Mouse (Mus musculus) midbrain, embryonic 15.5 days (tissue): ENCODE results near the gene Bri3bp. TPM values are rescaled to one million over a fixed set of nuclear protein-coding genes. Genes with fewer than 3 reads are reported as not detected.
A peak's percentile ranks its signal among the peaks of the same experiment; 100 is the strongest.

Source experiments
- ATAC-seq: fragments of 200-750 bp; cut with Nextera tagmentation; replicated peaks from 2 replicates; pipeline ENCODE4 v1.8.0; 2017; ENCODE audit warnings: moderate TSS enrichment
- H3K27ac ChIP-seq: fragments of 300-500 bp; sonication (generic); 2 replicates; pipeline ENCODE4 v1.5.1; 2015; ENCODE audit warnings: mild to moderate bottlenecking, inconsistent platforms
- H3K27me3 ChIP-seq: fragments of 300-500 bp; sonication (generic); replicated peaks from 2 replicates; pipeline ENCODE4 v1.6.1; 2015; ENCODE audit warnings: inconsistent platforms
- H3K36me3 ChIP-seq: fragments of 300-500 bp; sonication (generic); replicated peaks from 2 replicates; pipeline ENCODE4 v1.6.1; 2015; ENCODE audit warnings: inconsistent platforms
- H3K4me1 ChIP-seq: fragments of 300-500 bp; sonication (generic); 2 replicates; pipeline ENCODE4 v1.6.1; 2015; ENCODE audit warnings: inconsistent platforms
- H3K4me2 ChIP-seq: fragments of 300-500 bp; sonication (generic); 2 replicates; pipeline ENCODE4 v1.6.1; 2015; ENCODE audit warnings: inconsistent platforms, mild to moderate bottlenecking, moderate library complexity
- H3K4me3 ChIP-seq: fragments of 300-500 bp; sonication (generic); 2 replicates; pipeline ENCODE4 v1.5.1; 2015; ENCODE audit warnings: mild to moderate bottlenecking, inconsistent platforms
- H3K9ac ChIP-seq: fragments of 300-500 bp; sonication (generic); 2 replicates; pipeline ENCODE4 v1.6.1; 2015; ENCODE audit warnings: mild to moderate bottlenecking, inconsistent platforms
- H3K9me3 ChIP-seq: fragments of 300-500 bp; sonication (generic); 2 replicates; pipeline ENCODE4 v1.6.1; 2016; ENCODE audit warnings: inconsistent platforms
- WGBS: fragments of 180-500 bp; shearing (Covaris S2); methylation state at CpG from one replicate; pipeline ENCODE4 v1.1.7; 2015; ENCODE audit warnings: mixed read lengths; 5-methylcytosine and 5-hydroxymethylcytosine counted together
- polyA plus RNA-seq: library from polyadenylated mRNA; unstranded; fragments of >200 nt; fragmentation: Nextera tagmentation; extraction: Ambion mirVana; gene quantifications from 2 replicates; pipeline ENCODE4 v1.2.1, GENCODE M21; 2015

The Bri3bp gene
- polyA plus RNA-seq, 1 experiment from 2014 or later = 36.4 TPM

GRCm38 (mm10) chr5:125467261-125467660 is 25.9 kb downstream of the Bri3bp start:
- H3K9me3 ChIP-seq = no peaks in the 10 kb centered on the region
- no peak overlapping the region for H3K27ac ChIP-seq
- H3K27me3 ChIP-seq = no peaks in the 10 kb centered on the region
- no peaks in the 10 kb centered on the region for H3K36me3 ChIP-seq
- H3K4me2 ChIP-seq = no peak overlapping the region
- no peak overlapping the region for H3K4me3 ChIP-seq
- H3K4me1 ChIP-seq = peaks cover 7% of the 10 kb centered on the region
- H3K9ac ChIP-seq = no peak overlapping the region
- ATAC-seq = no peak
- WGBS = 89% methylated on average over 14 of the region's 14 CpGs

- no peak overlapping the region for H3K27ac ChIP-seq
- H3K9me3 ChIP-seq = no peaks in the 10 kb centered on the region
- H3K36me3 ChIP-seq = no peaks in the 10 kb centered on the region
- no peak overlapping the region for H3K4me3 ChIP-seq
- peaks cover 5% of the 10 kb centered on the region; the same call in 1 of the 2 replicates for H3K4me1 ChIP-seq
- H3K9ac ChIP-seq = no peak overlapping the region
- no peak for ATAC-seq
- H3K27me3 ChIP-seq = no peaks in the 10 kb centered on the region
- no peak overlapping the region for H3K4me2 ChIP-seq
- WGBS = 78% methylated on average over 4 of the region's 4 CpGs
Observed at GRCm38 (mm10) chr5:125470713-125471112, 29.3 kb downstream of the Bri3bp start.

DNA sequence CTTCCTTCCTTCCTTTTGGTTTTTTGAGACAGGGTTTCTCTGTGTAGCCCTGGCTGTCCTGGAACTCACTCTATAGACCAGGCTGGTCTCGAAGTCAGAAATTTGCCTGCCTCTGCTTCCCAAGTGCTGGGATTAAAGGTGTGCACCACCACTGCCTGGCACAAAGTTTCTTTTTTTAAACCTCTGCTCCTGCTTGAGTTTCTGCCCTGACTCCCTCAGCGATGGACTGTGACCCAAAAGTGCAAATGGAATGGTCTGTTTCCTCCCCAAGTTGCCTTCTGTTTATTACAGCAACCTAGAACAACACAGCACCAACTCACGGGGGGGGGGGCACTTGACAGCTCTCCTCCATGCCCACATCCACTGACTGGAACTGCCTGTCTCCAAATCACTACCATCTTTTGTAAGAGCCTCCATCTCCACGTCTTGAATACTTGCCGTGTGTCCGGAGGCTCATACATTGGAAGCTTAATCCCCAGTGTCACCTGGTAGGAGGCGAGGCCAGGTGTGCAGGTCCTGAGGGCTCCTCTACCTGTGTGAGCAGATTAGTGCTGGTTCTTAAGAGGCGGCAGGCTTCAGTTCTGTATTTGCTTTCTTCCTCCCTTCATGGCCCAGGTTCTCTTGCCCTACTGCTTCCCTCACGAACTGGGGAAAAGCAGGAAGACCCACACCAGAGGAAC is 31.6 kb downstream of the Bri3bp start:
- Histone ChIP-seq H3K27ac (no peak overlapping the region), H3K27me3 (no peaks in the 10 kb centered on the region), H3K9ac (no peak overlapping the region), H3K4me1 (peaks cover 23% of the 10 kb centered on the region), H3K4me3 (no peak overlapping the region), H3K9me3 (no peaks in the 10 kb centered on the region), H3K4me2 (no peak overlapping the region), H3K36me3 (no peaks in the 10 kb centered on the region)
- WGBS = 80% methylated on average over 9 of the region's 9 CpGs
- ATAC-seq = no peak

DNA sequence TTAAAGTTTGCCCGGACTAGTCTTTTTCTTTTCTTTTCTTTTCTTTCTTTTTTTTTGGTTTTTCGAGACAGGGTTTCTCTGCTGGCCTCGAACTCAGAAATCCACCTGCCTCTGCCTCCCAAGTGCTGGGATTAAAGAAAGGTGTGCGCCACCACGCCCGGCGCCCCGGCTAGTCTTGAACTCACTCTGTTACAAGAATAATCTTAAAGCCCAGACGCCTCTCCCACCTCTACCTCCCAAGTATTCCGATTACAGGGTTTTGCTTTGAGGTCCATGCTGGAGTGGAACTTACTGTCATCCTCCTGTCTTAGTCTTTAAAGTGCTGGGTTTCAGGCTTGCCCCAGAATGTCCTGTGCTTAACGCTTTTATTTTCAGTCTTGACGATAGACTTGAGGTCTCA is 33.7 kb downstream of the Bri3bp start:
- H3K4me1 ChIP-seq = peaks cover 33% of the 10 kb centered on the region
- no peaks in the 10 kb centered on the region for H3K36me3 ChIP-seq
- H3K4me3 ChIP-seq = peak overlapping the region; percentile 83
- H3K9ac ChIP-seq = peak overlapping the region; percentile 6; the same call in 1 of the 2 replicates
- no peaks in the 10 kb centered on the region for H3K27me3 ChIP-seq
- peak overlapping the region; percentile 78 for H3K4me2 ChIP-seq
- no peak for ATAC-seq
- 60% methylated on average over 12 of the region's 12 CpGs for WGBS
- H3K27ac ChIP-seq = peak overlapping the region; percentile 86
- no peaks in the 10 kb centered on the region for H3K9me3 ChIP-seq

DNA sequence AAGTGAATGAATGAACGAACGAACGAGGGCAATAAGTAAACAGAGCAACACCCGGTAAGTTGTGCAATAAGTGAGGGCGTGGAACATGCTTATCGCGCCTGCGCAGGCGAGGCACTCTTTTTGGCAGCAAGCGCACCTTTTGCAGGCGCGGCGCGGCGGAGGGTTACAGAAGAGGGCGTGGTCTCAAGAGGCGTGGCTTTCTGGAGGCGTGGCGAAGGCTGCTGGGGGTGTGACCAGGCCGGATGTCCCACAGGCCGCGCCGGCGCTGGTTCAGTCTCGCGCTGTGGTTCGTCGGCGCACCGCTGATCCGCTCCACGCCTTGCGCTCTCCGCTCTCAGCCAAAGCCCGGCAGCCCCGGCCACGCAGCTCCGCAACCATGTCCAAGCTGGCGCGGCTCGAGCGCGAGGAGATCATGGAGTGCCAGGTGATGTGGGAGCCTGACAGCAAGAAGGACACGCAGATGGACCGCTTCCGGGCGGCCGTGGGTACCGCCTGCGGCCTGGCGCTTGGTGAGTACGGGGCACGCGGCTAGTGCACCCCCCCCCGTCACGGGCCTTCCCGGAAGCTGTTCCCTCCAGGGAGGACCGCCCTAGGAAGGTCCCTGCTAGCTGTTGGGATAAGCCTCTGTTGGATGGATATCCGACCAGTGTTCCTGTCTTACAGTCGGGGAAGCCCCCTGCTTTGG is 34.4 kb downstream of the Bri3bp start, which contains the start of gene Aacs:
TSS of gene Aacs (plus strand) at position 214 of the 685 bp plus-strand sequence.
- Histone ChIP-seq H3K4me1 (peaks cover 38% of the 10 kb centered on the region), H3K9me3 (no peaks in the 10 kb centered on the region), H3K36me3 (no peaks in the 10 kb centered on the region), H3K27ac (peak within 1 kb of the TSS; percentile 86), H3K4me2 (peak within 1 kb of the TSS; percentile 78), H3K4me3 (peak within 1 kb of the TSS; percentile 83), H3K27me3 (no peaks in the 10 kb centered on the region), H3K9ac (peak within 1 kb of the TSS; percentile 82)
- WGBS = under 1% methylated on average over 60 of the region's 60 CpGs
- ATAC-seq = peak; percentile 92

DNA sequence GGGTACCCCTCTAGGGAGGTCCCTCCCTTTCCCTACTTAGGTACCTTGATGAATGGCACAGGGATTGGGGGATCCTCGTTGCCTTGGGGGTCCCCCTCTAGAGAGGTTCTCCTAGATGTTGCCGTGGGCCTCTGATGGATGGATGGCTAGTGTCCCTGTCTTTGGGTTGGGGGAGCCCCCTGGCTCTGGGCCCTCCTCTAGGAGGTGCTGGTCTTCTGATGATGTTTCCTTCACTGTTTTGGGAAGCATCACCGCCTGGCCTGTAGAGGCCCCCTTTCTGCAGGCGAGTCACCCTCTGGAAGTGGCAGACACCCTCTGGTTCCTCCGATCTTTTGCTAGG is 34.9 kb downstream of the Bri3bp start:
- H3K4me2 ChIP-seq = peak overlapping the region; percentile 78
- WGBS = 7% methylated on average over 5 of the region's 5 CpGs
- H3K36me3 ChIP-seq = no peaks in the 10 kb centered on the region
- H3K9me3 ChIP-seq = no peaks in the 10 kb centered on the region
- H3K4me1 ChIP-seq = peaks cover 42% of the 10 kb centered on the region
- no peak for ATAC-seq
- no peaks in the 10 kb centered on the region for H3K27me3 ChIP-seq
- peak overlapping the region; percentile 82 for H3K9ac ChIP-seq
- H3K27ac ChIP-seq = peak overlapping the region; percentile 86
- peak overlapping the region; percentile 83 for H3K4me3 ChIP-seq

- Histone ChIP-seq H3K27me3 (no peaks in the 10 kb centered on the region), H3K4me2 (peak overlapping the region; percentile 78), H3K9me3 (no peaks in the 10 kb centered on the region), H3K4me1 (peaks cover 42% of the 10 kb centered on the region), H3K27ac (no peak overlapping the region), H3K36me3 (no peaks in the 10 kb centered on the region), H3K4me3 (peak overlapping the region; percentile 83), H3K9ac (peak overlapping the region; percentile 82)
- ATAC-seq = no peak
- WGBS = 66% methylated on average over 7 of the region's 7 CpGs
Observed at GRCm38 (mm10) chr5:125476799-125477198, 35.4 kb downstream of the Bri3bp start.

DNA sequence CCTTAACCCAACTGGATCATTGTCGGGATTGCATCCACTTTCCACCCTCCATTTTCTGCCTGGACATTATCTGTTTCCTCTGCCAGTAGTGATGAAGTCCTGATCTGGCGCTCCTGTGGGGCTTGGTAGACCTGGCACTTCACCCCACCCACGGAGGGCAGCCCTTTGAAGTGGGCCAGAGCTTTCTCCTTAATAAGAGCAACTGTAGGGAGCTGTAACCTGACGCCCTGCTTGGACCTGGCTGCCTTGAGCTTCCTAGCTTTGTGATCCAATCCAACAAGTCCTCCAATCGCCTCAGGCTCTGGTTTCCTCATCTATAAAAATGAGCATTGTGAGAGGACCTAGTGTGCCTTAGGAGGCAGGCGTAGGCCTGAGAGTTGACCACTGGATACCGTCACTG is 36.2 kb downstream of the Bri3bp start:
- no peak for ATAC-seq
- Histone ChIP-seq H3K27ac (no peak overlapping the region), H3K4me1 (peaks cover 42% of the 10 kb centered on the region), H3K9ac (no peak overlapping the region), H3K27me3 (no peaks in the 10 kb centered on the region), H3K4me2 (peak overlapping the region; percentile 78), H3K36me3 (no peaks in the 10 kb centered on the region; the same call in 1 of the 2 replicates), H3K4me3 (peak overlapping the region; percentile 83), H3K9me3 (no peaks in the 10 kb centered on the region)
- 71% methylated on average over 7 of the region's 7 CpGs for WGBS

GRCm38 (mm10) chr5:125478037-125478436 is 36.7 kb downstream of the Bri3bp start:
- no peaks in the 10 kb centered on the region for H3K9me3 ChIP-seq
- no peak for ATAC-seq
- H3K27ac ChIP-seq = no peak overlapping the region
- H3K36me3 ChIP-seq = peaks cover 4% of the 10 kb centered on the region; the same call in 1 of the 2 replicates
- no peaks in the 10 kb centered on the region for H3K27me3 ChIP-seq
- H3K4me3 ChIP-seq = 0 out of 2 replicates have a peak overlapping the region, but pooled peaks have one; percentile 83
- H3K4me2 ChIP-seq = peak overlapping the region; percentile 78
- peaks cover 42% of the 10 kb centered on the region for H3K4me1 ChIP-seq
- WGBS = 90% methylated on average over 7 of the region's 7 CpGs
- H3K9ac ChIP-seq = no peak overlapping the region

- Histone ChIP-seq H3K9me3 (no peaks in the 10 kb centered on the region), H3K4me1 (peaks cover 42% of the 10 kb centered on the region), H3K9ac (no peak overlapping the region), H3K27ac (no peak overlapping the region), H3K27me3 (no peaks in the 10 kb centered on the region), H3K4me2 (no peak overlapping the region), H3K36me3 (peaks cover 6% of the 10 kb centered on the region; the same call in 1 of the 2 replicates), H3K4me3 (no peak overlapping the region)
- ATAC-seq = no peak
- WGBS = 91% methylated on average over 3 of the region's 3 CpGs
Observed at GRCm38 (mm10) chr5:125479376-125479775, 38.0 kb downstream of the Bri3bp start.

DNA sequence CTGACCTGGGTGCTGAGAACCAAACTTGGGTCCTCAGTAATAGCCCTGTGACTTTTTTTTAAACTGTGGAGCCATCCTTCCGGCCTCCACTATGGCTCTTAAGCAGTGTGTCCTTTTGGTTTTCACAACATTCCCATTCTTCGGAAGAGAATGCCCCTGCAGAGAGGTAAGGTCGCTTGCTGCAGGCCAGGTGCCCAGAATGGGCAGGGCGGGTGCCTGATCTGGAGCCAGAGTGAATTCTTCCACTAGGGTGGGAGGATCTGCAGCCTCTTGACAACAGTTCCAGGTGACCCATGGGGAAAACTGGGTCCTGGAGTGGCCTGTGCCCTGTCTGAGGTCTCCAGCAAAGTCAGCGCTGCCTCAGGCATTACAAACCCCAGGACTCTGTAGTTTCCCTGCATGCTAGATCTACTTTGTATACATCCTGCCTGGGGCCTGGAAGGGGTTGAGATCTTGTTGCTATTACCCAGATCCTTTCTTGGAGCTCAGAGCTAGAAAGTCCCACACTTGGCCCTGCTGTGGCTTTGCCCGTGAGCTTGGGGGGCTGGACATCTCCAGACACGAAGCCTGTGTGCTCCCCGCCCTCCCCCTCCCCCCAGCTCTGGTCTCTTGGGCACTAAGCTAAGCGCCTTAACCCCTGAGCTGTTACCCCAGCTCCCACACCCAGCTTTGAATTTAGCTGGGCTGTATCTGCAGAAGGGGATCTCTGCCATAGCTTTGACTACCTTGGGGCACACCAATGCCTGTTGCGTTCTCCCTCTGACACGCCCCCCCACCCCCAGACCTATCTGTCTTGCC is 39.3 kb downstream of the Bri3bp start:
- 73% methylated on average over 11 of the region's 11 CpGs for WGBS
- Histone ChIP-seq H3K9ac (no peak overlapping the region), H3K27me3 (no peaks in the 10 kb centered on the region), H3K9me3 (no peaks in the 10 kb centered on the region), H3K27ac (no peak overlapping the region), H3K4me2 (no peak overlapping the region), H3K36me3 (peaks cover 12% of the 10 kb centered on the region; the same call in 1 of the 2 replicates), H3K4me3 (no peak overlapping the region), H3K4me1 (peaks cover 37% of the 10 kb centered on the region)
- no peak for ATAC-seq

GRCm38 (mm10) chr5:125482474-125482873 is 41.1 kb downstream of the Bri3bp start:
- no peak overlapping the region for H3K9ac ChIP-seq
- peaks cover 12% of the 10 kb centered on the region; the same call in 1 of the 2 replicates for H3K36me3 ChIP-seq
- H3K4me3 ChIP-seq = no peak overlapping the region
- no peaks in the 10 kb centered on the region for H3K27me3 ChIP-seq
- H3K9me3 ChIP-seq = no peaks in the 10 kb centered on the region
- no peak overlapping the region for H3K4me2 ChIP-seq
- H3K4me1 ChIP-seq = peaks cover 27% of the 10 kb centered on the region
- no peak overlapping the region for H3K27ac ChIP-seq
- no peak for ATAC-seq
- 91% methylated on average over 7 of the region's 7 CpGs for WGBS
